Mouse (Mus musculus) ES-Bruce4 (cell line): ENCODE data around the gene Galp. TPM values are rescaled to one million over a fixed set of nuclear protein-coding genes. Genes with fewer than 3 reads are reported as not detected.
"Not testable (repeated sequence)": the region's sequence is repeated elsewhere in the genome, so short reads cannot be mapped to it uniquely, and the experiment has no call there.

Experiments
- H3K27ac ChIP-seq: 2 replicates; pipeline ENCODE4 v1.5.1; 2012; ENCODE audit warnings: low read length, inconsistent platforms; ENCODE audit not compliant: insufficient read depth
- H3K27me3 ChIP-seq: 2 replicates; pipeline ENCODE4 v1.6.1; 2012; ENCODE audit warnings: mild to moderate bottlenecking, low read length, inconsistent platforms; ENCODE audit not compliant: control insufficient read depth, poor library complexity, insufficient read depth, severe bottlenecking
- H3K36me3 ChIP-seq: 2 replicates; pipeline ENCODE4 v1.6.1; 2012; ENCODE audit warnings: inconsistent platforms, mild to moderate bottlenecking, low read length, moderate library complexity; ENCODE audit not compliant: control insufficient read depth, poor library complexity, insufficient read depth, severe bottlenecking
- H3K4me1 ChIP-seq: one replicate; pipeline ENCODE4 v1.8.1; 2011; ENCODE audit warnings: low read length; ENCODE audit not compliant: control insufficient read depth, insufficient read depth
- H3K4me3 ChIP-seq: 2 replicates; pipeline ENCODE4 v1.5.1; 2011; ENCODE audit warnings: low read depth, mild to moderate bottlenecking, low read length
- H3K9ac ChIP-seq: 2 replicates; pipeline ENCODE4 v1.6.1; 2012; ENCODE audit warnings: low read depth, mild to moderate bottlenecking, inconsistent platforms; ENCODE audit not compliant: poor library complexity, severe bottlenecking
- H3K9me3 ChIP-seq: replicated peaks from 2 replicates; pipeline ENCODE4 v1.6.1; 2012; ENCODE audit warnings: mild to moderate bottlenecking, low read length, inconsistent platforms; ENCODE audit not compliant: control insufficient read depth, poor library complexity, insufficient read depth, severe bottlenecking
- CTCF ChIP-seq: IDR thresholded peaks from one replicate; pipeline ENCODE4 v1.8.1; 2011; ENCODE audit warnings: low read depth, low read length
- EP300 ChIP-seq: IDR thresholded peaks from 2 replicates; pipeline ENCODE4 v1.6.1; 2011; ENCODE audit warnings: low read depth, low read length; ENCODE audit not compliant: insufficient read depth
- POLR2A ChIP-seq: IDR thresholded peaks from one replicate; pipeline ENCODE4 v1.8.1; 2011; ENCODE audit warnings: low read length; ENCODE audit not compliant: insufficient read depth
- polyA plus RNA-seq: library from polyadenylated mRNA; stranded (reverse); fragments of >200 nt; gene quantifications from 2 replicates; pipeline ENCODE4 v1.2.4, GENCODE M21; 2011; ENCODE audit warnings: low read depth; ENCODE audit not compliant: missing spikeins, insufficient read depth, insufficient read length

Gene Galp
- polyA plus RNA-seq, 1 experiment = not detected

DNA sequence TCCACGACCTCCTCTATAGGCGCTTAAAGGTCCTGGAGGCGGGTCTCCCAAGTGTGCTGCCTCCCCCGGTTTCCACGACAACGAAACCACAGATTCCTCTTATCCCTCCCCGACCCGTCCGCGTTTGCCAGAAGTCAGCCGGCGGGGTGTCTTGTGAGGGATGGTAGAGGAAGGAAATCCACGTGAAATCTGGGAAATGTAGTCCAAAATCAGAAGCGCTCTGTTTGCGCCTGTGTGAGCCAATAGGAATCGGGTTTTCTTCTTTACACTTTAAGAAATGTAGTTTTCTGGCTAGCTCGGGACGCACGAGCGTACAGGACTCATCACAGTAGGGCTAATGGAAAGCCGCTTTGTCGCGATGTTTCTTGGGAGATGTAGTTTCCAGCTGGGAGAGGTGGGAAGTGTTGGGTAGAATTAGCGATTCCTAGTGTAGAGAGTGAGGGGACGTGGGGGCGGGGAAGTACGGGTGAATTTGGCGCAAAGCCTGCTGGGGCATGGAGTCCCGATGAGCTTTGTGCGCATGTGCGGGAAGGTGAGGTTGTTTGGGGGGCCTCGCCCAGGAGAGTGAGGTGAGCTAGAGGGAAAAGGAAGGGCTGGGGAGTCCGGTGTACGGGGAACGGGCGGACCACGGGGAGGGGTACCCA is 24.8 kb upstream of the Galp start, which contains the start of gene Zfp444:
Gene Zfp444 (plus strand): TSS at position 221 of the 644 bp plus-strand sequence.
- peak within 1 kb of the TSS; percentile 97 for H3K4me3 ChIP-seq
- peak within 1 kb of the TSS; percentile 96 for H3K9ac ChIP-seq
- no peaks in the 10 kb centered on the region for H3K27me3 ChIP-seq
- TF ChIP-seq POLR2A (peak; percentile 36), CTCF (no peak)
- H3K36me3 ChIP-seq = peaks cover 13% of the 10 kb centered on the region
- H3K9me3 ChIP-seq = no peaks in the 10 kb centered on the region
- H3K4me1 ChIP-seq = no peaks in the 10 kb centered on the region
- peak within 1 kb of the TSS; percentile 72 for H3K27ac ChIP-seq

DNA sequence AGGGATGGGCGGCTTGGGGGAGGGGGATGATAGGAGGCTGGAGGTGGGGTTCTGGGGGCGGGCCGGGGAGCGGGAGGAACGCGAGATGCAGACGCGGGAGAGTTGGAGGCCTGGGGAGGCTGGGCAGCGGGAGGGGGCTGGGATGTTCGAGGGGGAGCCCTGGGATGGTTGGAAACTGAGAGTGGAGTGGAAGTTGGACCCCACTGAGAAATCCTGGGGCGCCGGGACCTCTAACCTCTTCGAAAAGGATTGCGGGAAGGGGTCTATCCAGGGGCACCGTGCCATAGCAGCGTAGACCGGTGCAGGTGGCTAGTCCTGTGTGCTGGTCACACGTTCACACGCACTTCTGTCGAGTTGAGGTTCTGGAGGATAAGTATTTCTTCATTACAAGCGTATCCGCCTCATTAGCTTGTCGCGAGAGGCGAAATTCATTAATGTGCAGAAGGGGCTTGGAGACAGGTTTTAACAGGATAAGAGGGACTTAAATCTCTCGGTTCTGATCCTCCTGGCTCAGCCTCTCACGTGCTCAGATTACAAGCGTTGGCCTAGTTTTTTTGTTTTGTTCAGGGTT is 24.1 kb upstream of the Galp start:
- peaks cover 19% of the 10 kb centered on the region for H3K36me3 ChIP-seq
- TF ChIP-seq POLR2A = no peak
- no peak for TF ChIP-seq CTCF
- TF ChIP-seq EP300 = no peak
- peak overlapping the region; percentile 97 for H3K4me3 ChIP-seq
- H3K9me3 ChIP-seq = 0 out of 2 replicates have a peak, but pooled peaks cover under 1% of the 10 kb centered on the region
- H3K27ac ChIP-seq = peak overlapping the region; percentile 68
- H3K9ac ChIP-seq = peak overlapping the region; percentile 96
- H3K4me1 ChIP-seq = no peaks in the 10 kb centered on the region
- no peaks in the 10 kb centered on the region for H3K27me3 ChIP-seq

DNA sequence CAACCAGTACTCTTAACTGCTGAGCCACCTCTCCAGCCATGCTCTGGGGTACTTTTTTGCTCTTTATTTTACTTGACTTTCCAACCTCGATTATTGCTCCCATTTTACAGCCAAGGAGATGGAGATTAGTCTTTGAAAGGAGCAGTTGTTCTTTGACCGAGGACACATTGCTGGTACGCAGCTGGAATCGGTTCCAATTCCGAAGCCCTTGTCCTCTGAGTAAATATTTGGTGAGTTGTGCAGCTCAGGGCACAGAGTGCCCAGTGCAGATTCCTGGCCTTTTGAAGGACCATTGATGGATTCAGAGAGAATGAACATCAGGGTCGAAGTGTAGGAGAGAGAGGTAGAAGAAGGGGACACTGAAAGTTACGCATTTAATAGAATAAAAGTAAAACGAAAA is 23.0 kb upstream of the Galp start:
- peak overlapping the region; percentile 96 for H3K9ac ChIP-seq
- H3K9me3 ChIP-seq = peaks cover 2% of the 10 kb centered on the region; the same call in 1 of the 2 replicates
- no peaks in the 10 kb centered on the region for H3K27me3 ChIP-seq
- H3K4me3 ChIP-seq = peak overlapping the region; percentile 30
- no peak overlapping the region for H3K27ac ChIP-seq
- no peaks in the 10 kb centered on the region for H3K4me1 ChIP-seq
- H3K36me3 ChIP-seq = peaks cover 25% of the 10 kb centered on the region
- TF ChIP-seq CTCF (no peak), EP300 (no peak), POLR2A (no peak)

DNA sequence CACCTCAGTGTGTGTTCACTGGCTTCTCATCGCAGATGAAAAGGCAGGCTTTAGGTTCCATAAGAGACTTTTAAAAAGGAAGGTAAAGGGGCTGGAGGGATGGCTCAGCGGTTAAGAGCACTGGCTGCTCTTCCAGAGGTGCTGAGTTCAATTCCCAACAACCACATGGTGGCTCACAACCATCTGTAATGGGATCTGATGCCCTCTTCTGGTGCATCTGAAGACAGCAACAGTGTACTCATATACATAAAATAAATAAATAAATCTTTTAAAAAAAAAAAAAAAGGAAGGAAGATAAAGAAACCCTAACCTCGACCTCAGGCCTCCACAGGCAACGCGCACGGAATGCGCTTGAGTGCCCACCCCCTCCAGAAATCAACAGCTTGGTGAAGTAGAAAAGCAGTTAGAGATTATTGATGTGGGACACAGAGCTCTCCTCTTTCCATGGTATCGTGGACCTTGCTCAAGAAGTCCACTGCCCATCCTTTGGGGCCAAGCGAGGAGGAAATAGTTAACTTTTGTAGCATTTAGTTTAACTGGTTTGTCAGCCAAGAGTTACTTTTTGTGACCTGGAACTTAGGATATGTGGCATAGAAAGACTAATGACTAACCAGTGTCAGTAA is 22.4 kb upstream of the Galp start:
- not testable (repeated sequence) for H3K27ac ChIP-seq, H3K27me3 ChIP-seq, H3K4me3 ChIP-seq, H3K4me1 ChIP-seq, H3K9me3 ChIP-seq
- Histone ChIP-seq H3K9ac (peak overlapping the region; percentile 96), H3K36me3 (peaks cover 25% of the 10 kb centered on the region)

DNA sequence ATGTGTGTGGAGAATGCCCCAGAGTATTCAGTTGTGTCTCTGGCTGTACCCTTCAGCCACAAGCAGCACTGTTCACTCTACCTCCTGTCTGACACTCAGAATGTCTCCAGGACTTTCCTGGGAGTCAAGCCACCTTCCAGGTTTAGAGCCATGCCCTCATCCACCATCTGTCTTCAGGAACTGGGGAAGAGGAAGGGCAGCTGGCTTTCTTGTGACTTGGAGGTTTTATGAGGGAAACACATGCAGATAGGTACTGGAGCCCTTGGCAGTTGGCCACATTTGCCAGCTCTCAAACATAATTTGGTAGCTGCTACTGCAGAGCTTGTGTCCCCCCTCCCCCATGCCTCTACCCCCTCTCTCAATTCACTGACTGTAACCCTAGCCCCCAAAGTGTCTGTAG is 17.9 kb upstream of the Galp start:
- no peaks in the 10 kb centered on the region for H3K27me3 ChIP-seq
- TF ChIP-seq POLR2A (no peak), CTCF (no peak), EP300 (no peak)
- no peak overlapping the region for H3K27ac ChIP-seq
- H3K9ac ChIP-seq = no peak overlapping the region
- H3K4me1 ChIP-seq = no peaks in the 10 kb centered on the region
- H3K4me3 ChIP-seq = no peak overlapping the region
- H3K9me3 ChIP-seq = peaks cover 2% of the 10 kb centered on the region; the same call in 1 of the 2 replicates
- H3K36me3 ChIP-seq = peaks cover 27% of the 10 kb centered on the region

DNA sequence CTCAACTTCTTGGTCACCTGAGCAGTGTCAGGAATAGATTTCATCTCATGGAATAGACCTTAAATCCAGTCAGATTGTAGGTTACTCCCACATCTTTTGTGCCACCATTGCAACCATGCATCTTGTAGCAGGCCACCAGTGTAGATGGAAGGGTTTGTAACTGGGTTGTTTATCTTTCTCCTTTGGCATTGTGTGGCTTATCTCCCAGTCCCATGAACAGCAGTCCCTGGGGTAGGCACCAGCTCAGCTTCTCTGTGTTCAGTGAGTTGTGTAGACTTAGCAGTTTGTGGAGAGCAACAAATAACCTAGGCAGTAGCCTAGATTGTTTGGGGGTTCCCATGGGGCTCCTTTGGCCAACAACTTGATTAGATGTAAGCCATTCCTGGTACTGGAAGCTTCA is 14.0 kb upstream of the Galp start:
- Histone ChIP-seq H3K9ac (no peak overlapping the region), H3K4me3 (no peak overlapping the region), H3K27me3 (no peaks in the 10 kb centered on the region), H3K36me3 (peaks cover 9% of the 10 kb centered on the region), H3K4me1 (no peaks in the 10 kb centered on the region), H3K9me3 (peaks cover under 1% of the 10 kb centered on the region; the same call in 1 of the 2 replicates), H3K27ac (no peak overlapping the region)
- TF ChIP-seq CTCF (no peak), POLR2A (no peak), EP300 (no peak)
